Mouse (Mus musculus) MN1 (cell line): Measurements from ENCODE around the gene Tmem37.
A peak's percentile ranks its signal among the peaks of the same experiment; 100 is the strongest.

Experiments used
- DNase-seq: peaks from one replicate; pipeline ENCODE4 v3.0.0-alpha.2; 2016; ENCODE audit warnings: low spot score

Gene Tmem37

DNA sequence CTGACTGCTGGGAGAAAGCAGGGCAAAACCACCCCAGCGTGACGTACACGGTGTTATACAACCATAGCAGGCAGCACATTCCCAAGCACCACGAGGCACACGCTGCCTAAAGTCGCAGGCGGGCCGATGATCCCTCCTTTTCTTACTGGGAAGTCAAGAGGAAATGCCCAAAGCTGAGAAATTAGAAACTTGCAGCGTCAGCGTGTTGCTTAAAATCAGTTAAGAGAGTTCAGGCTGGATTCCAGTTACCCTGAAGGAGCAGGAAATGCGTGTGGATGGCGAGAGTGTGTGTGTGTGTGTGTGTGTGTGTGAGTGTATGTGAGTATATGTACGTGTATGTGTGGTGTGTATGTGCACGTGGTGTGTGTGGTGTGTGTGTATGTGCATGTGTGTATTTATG, 16.8 kb downstream of the Tmem37 start:
- DNase-seq, result no peak

DNA sequence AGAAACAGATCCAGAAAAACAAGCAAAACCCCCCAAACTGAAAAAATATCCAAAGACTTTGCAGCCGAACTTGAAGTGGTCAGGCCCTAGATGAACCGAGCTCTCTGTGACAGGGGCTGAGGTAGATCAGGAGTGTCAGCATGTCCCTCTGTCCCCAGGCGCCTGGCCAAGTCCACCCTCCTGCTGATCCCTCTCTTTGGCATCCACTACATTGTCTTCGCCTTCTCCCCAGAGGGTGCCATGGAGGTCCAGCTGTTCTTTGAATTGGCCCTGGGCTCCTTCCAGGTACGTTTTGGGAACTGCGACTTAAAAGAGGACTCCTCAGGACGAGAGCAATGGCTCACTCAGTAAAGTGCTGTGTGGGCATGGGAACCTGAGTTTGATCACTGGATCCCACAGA, 17.6 kb downstream of the Tmem37 start:
- no peak for DNase-seq

DNA sequence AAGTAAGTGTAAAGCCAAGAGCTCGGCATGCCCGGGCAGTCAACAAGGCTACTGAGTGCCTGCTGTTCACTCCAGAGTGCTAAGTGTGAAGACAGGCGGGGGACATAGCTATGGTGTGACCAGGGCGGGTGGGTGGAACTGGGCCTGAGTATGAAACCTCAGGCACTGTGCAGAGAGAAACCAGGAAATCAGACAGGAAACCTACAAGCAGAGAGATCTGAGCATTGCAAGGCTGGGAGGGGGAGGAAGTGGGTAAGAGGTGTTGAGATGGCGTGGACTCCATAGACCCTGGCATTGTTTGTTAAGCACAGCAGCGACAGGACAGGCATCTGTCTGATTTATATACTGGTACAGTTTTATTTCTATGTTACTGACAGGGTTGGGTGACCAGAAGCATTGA, 18.4 kb downstream of the Tmem37 start:
- DNase-seq, result no peak

DNA sequence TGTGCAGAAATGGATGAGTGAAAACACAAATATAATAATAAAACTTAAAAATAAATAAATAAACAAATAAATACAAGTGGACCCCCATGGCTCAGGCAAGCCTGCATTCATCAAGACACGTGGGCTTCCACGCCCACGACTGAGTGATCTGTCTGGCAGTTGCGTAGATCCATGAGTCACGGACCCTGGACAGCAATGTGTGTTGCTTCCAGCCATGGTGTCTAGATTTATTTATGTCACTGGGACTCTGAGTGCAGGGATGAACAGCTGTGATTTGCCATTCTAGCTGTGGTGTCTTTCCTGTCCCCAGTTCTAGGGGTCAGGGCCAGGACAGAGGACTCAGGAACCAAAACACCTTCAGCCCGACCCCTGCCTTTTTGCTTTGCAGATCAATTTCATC, 18.9 kb downstream of the Tmem37 start:
- DNase-seq, result no peak

DNA sequence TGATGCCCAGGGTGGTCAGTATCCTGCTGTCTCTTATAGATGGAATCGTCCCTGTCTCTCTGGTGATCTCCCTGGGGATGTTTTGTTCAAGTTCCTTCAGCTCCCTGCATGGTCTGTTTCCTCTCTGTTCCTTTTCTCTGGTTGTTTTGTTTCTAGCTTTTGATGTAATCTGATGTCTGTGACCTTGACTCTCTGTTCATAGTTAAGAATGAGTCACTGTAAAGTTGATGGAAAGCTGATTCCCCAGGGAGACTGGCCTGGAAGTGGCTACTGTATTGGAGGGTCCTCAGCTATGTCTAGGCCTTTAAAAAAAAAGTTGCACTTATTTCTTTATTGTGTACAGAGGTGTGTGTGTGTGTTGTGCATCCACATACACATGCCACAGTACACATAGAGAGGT, 22.8 kb downstream of the Tmem37 start:
- DNase-seq, result no peak

DNA sequence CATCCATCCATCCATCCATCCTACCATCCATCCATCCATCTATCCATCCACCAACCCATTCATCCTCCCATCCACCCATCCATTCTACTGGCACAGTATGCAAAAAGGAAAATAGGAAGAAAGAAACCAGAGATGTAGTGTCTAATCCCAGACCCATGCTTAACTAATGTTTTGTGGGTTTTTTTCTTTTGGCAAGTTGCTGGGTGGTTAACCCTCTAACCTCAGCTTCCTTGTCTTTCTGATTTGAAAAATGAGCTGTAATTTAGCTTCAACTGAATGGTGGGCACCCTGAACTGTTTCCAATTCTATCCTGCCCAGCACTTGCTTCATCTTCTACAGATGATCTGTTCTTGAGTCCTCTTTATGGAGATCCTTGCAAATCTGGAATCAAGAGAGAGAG, 26.5 kb downstream of the Tmem37 start:
- no peak for DNase-seq

DNA sequence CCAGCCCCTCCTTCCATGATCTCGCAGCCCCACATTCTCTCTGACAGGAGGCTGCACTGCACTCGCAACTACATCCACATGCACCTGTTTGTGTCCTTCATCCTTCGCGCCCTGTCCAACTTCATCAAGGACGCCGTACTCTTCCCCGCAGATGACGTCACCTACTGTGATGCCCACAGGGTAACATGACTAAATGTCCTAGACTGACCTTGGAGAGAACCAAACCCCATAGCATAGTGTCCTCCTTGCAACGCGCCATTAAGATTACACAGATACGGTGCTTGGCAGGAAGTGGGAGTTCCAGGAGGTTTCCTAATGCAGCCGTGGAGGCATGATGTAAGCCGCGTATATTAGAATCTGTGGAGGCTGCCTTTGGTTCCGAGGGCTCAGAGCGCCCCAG, 29.3 kb downstream of the Tmem37 start:
- DNase-seq, result no peak

DNA sequence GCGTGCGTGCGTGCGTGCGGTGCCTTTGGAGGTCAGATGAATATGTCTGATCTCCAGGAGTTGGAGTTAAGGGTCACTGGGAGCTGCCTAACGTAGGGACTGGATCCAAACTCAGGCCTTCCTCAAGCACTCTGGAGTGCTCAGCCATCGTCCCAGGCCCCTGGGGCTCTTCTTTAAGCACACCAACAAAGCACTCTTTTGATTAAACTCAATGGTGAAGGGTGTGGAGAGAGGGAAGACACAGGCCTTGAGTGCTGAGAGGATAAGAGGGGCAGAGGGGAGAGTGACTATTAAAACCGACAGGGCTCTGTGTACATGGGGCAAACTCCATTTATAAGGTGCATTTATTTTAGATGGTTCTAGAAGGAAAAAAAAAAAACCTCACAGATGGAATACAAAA, 31.5 kb downstream of the Tmem37 start:
- no peak for DNase-seq

DNA sequence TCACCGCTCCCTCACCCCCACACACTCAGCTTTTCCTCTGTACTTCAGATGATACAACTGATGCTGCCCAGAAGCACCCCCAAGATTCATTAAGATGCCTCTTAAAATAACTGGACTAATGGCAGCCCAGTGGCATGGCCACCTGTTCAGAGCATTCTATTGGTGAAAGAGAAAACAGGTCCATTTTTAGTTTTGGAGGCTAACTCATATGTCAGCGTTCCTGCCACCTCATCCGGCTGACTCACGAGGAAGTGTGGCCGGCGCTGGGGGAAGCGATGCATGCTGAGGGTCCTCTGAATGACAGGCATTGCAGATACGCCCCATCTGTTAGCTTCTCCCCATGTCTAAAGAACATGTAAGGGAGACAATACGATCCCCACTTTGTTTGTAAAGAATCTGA, 35.3 kb downstream of the Tmem37 start:
- DNase-seq, result no peak

DNA sequence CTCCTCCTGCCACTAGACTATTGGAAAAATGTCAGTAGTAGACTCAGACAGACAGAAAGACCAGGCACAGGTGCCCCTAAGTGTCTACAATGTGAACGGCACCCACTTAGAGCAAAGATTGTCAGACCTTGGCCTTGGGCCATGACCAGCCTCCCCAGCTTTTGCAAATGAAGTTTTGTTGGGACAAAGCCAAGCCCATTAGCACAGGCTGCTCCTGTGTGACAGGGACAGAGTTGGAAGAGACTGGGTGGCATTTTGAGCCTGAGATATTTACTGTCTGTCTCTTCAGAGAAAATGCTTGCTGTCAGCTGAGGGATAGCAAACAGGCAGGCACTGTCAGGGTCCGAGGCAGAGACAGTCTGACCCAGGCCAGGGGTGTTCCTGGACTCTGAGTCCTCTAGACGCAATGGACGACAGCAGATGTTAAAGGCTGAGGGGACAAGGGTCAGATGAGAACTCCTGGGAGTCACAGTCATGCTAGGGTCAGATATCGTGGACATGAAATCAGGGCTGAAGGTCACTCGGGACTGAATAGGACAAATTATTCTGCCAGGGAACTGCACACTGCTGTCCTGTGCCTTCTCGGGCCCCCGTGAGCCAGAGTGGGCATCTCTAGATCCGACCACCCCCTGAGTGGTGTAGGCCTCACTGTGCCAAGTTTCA, 36.7 kb downstream of the Tmem37 start:
- DNase-seq, result peak; percentile 13

DNA sequence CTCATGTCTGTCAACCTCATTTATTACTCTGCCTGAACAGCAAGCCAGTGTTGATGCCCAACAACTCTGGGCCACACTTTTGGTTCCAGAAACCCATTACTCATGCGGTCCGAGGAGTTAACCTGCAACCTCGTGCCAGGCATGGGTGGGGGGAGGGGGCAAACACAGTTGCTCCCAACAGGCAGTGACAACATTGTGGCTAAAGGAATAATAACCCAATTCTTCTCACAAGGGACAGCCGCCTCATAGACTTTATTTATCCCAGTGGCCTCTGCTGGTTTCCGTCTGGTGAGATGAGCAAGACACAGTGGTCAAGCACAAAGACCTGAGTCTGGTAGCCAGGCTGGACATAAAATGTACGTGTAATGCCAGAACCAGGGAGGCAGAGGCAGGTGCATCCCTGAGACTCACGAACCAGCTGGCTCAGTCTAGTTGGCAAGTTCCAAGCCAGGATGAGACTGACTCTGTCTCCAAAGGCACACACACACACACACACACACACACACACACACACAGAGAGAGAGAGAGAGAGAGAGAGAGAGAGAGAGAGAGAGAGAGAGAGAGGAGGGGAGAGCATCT, 38.3 kb downstream of the Tmem37 start:
- DNase-seq, result no peak

DNA sequence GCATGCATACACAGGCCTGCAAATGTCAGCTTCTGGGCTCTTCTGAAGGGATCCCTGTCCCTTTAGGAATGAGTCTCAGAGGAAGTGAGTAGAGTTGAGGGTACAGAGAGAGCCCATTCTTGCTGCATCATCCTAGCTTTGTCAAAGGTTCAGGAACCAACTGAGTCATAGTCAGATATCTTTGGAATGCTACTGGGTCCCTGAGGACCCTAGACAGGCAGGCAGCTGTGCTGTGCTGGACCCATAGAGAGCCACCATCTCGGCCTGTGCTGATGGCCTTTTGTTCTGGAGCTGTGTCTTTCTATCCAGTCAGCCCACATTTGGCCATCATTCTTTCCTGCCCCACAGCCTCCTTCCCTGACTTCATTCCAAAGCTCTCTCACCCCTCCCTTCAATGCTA, 39.1 kb downstream of the Tmem37 start:
- DNase-seq, result no peak

DNA sequence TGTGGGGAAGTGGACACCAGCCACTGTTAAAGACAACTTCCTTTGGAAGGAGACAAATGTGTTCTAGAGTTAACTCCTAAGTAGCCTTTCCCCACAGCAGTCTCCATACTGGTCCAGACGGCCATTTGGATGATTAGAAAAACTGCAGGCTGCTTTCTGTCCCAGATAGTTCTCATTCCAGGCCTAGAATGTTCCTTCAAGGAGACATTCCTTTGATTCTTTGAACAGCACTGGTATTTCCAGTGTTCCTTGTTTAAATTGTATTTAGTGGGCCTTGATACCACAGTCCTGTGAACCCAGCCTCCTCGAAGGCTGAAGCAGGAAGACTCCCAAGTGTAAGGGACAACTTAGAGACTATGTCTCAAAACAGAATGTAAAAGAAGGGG, 40.4 kb downstream of the Tmem37 start:
- DNase-seq, result no peak

DNA sequence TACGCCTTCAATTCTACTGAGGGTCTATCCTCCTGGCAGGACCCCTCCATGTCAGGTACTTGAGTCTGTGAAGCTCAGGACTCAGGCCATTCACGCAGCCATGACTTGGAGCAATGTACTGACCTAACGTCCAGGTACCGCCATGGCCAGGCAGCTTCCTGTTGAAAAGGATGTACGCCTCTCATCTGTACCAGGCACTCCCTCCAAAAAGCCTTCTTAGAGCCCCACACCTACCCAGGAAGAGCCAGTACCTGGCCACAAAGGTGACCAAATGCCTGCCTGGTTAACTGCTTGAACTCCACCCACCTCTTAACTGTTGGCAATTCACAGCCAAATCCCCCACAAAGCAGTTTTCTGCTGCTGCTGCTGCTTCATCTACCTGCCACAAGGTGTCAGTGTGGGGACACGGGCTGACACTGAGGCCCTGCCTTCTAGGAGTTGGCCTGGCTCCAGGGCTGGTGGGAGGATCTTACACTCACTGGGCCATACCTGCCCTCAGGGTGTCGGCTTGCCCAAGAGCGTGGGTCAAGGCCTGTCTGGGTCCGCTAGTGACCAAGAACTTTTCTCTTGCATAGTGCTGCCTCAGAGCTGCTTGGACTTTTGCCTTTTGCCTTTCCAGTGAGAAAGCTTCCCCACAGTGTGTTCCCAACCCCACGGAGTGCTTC, 40.9 kb downstream of the Tmem37 start:
- peak; percentile 30 for DNase-seq

DNA sequence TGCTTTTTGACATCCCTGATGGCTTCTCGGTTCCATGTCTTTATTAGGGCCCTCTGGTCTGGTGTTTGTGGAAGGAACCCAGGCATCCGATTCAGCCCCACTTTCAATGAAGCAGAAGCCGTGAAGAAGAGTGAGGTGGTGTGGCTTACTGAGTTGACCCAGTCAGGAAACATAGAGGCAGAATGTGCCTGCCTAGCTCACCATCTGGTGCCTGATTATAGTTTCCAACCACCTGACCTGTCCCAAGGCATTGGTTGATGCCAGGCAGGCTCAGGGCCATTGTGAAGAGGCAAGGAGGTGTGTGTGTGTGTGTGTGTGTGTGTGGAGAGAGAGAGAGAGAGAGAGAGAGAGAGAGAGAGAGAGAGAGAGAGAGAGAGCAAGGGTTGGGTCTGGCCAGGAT, 43.4 kb downstream of the Tmem37 start:
- no peak for DNase-seq

DNA sequence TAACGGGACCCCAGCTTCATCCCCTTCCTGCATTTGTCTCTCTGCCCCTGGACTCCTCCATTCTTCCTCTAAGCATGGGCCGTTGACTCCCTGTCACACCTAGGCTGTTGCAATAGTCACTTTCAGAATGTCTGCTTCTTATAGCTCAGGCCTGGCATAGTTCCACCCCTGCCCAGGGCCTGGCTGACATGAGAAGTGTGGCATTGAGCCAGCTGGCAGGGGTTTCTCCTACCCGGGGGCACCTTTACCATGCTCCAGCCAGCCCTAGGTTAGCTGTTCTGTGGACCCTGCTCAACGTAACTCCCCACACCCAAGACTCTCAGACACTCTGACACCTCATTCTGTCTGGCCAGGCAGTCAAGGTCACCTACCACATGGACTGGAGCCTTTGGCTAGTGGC, 46.2 kb downstream of the Tmem37 start:
- no peak for DNase-seq

DNA sequence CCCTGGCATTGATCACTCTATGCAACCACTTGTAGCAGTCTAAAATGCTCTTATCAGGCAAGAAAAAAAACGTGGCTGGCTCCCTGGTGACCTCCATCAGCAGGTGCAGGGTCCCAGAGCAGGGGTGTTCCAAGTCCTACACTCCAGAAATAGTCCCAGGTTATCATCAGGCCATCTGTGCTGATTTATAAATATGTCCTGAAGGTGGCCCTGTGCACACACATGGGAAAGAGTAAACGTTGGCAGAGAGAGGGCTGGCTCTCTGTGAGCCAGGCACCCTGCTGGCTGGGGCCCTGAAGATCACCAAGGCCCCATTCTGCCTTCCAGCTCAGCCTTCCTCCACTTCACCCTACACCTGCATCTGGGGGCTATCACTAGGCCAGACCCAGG, 48.8 kb downstream of the Tmem37 start:
- DNase-seq, result no peak

DNA sequence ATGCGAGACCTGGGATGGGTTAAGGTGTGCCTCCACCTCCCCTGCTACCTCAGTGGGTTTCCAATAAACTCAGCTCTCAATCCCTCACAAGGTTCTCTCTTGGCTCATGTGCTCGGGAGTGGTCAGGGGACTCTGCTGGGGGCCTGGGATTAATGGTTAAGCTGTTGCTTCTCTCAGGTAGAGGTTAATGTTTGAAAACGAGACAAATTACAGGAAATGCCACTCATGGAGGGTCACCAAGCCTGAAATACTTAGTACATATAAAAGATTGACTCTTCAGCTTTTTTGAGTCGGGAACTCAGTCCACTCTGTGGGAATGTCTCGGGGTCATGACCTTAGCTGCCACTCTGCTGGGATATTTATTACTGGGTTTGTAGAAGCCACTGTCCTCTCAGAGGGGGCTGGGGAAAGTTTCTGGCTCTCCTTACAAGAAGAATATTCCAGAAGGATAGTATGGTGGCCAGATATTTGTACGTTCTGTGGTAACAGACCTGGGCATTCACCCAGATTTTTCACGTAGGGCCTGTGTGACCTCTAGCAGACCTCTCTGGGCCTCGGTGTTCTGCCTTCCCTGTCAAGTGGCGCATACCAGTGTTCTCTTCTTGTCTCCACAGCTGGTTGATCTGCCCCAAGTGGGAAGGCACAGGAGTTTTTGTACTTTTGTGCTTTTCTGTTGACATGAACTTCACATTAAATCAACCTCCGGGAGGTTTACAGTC, 49.4 kb downstream of the Tmem37 start:
- DNase-seq, result no peak

DNA sequence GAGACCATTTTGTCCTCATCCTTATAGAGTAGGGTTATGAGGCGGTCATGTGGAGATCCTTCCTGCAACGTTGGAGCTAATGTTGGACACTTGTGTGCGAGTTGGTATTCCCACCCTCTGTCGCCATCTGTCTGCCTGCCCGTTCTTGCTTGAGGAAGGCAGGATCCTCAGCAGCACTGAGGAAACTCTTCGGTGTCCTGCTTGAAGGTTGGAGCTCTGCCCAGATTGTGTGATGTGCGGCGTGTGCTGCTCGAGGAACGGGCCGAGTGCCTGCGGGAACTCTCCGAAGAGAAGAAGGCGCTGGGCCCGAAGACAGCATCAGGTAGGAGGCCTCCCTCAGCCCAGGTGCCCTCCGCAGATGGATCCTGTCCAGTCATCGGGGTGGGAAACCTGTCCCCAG, 51.9 kb downstream of the Tmem37 start:
- no peak for DNase-seq

DNA sequence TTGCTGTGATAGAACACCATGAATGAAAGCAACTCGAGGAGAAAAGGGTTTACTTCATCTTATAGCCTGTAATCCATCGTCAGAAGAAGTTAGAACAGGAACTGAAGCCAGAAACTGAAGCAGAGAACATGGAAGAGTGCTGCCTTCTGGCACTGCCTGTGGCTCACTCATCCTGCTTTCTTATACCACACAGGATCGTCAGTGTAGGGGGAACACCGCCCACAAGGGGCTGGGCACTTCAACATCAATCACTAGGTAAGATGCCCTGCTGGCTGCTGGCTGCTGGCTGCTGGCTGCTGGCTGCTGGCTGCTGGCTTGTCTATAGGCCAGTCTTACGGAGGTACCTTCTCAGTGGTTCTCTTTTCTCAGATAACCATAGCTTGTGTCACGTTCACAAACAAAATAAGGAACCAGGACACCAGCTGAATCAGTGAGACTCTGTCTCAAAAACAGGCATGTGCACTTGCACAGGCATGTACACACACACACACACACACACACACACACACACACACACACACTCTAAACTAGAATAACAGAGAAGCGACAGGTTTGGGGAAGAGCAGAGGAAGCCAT, 53.5 kb downstream of the Tmem37 start:
- DNase-seq, result no peak

DNA sequence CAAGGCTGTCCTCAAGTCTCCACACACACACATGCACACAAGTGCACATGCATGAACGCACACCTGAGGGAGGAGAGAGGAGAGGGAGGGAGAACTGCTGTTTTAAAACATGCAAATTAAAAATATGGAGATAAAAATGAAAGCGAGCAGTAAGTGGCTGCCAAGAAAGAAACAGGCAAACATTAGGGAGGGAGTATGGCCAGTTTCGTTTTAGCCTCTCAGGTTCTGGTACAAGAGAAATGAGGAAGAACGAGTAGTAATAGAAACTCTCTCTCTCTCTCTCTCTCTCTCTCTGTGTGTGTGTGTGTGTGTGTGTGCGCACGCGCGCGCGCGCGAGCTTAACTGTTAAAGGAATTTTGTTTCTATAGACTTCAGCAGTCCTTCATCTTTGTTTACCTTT, 54.4 kb downstream of the Tmem37 start:
- no peak for DNase-seq

DNA sequence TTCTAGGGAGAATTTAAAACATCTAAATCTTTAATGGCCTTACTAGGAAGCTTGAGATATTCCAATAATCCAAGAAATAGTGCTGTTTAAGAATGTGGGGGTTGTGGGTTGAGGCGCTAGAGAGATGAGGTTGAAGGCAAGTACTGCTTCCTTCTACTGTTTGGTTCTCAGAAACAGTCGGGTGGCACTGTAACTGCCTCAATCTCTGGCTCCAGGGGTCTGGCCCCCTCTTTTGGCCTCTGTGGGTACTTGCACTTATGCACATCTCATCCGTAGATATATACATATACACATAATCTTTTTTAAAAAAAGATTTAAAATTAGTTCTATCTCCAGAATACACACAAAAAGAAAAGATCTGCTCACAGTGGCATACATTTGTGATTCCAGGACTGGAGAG, 55.0 kb downstream of the Tmem37 start:
- no peak for DNase-seq
